Mouse (Mus musculus): Measurements from ENCODE around the gene Pomp.

The Pomp gene

GRCm38 (mm10) chr5:147860449-147861261 lies at the start of gene Pomp:
Gene Pomp (plus strand): TSS chr5:147860461.
- peak; percentile 90 for DNase-seq (ENCODE audit: extremely low spot score)

GRCm38 (mm10) chr5:147812255-147813040 lies 47.8 kb upstream of the Pomp start:
- no peak for DNase-seq (ENCODE audit: extremely low spot score)

GRCm38 (mm10) chr5:147814971-147815370 lies 45.3 kb upstream of the Pomp start:
- DNase-seq (ENCODE audit: extremely low spot score): no peak

GRCm38 (mm10) chr5:147815592-147815991 lies 44.7 kb upstream of the Pomp start:
- DNase-seq (ENCODE audit: extremely low spot score): no peak

- DNase-seq (ENCODE audit: extremely low spot score): no peak
Measured at GRCm38 (mm10) chr5:147816465-147816864, 43.8 kb upstream of the Pomp start.

- no peak for DNase-seq (ENCODE audit: extremely low spot score)
Measured at GRCm38 (mm10) chr5:147817747-147818496, 42.3 kb upstream of the Pomp start.

GRCm38 (mm10) chr5:147818866-147819265 lies 41.4 kb upstream of the Pomp start:
- DNase-seq (ENCODE audit: extremely low spot score): no peak

- no peak for DNase-seq (ENCODE audit: extremely low spot score)
Measured at GRCm38 (mm10) chr5:147819895-147820294, 40.4 kb upstream of the Pomp start.

- no peak for DNase-seq (ENCODE audit: extremely low spot score)
Measured at GRCm38 (mm10) chr5:147824021-147824605, 36.1 kb upstream of the Pomp start.

GRCm38 (mm10) chr5:147825375-147825969 lies 34.8 kb upstream of the Pomp start:
- DNase-seq (ENCODE audit: extremely low spot score): no peak

- DNase-seq (ENCODE audit: extremely low spot score): no peak
Measured at GRCm38 (mm10) chr5:147826091-147826490, 34.2 kb upstream of the Pomp start.

- no peak for DNase-seq (ENCODE audit: extremely low spot score)
Measured at GRCm38 (mm10) chr5:147826546-147826945, 33.7 kb upstream of the Pomp start.

- no peak for DNase-seq (ENCODE audit: extremely low spot score)
Measured at GRCm38 (mm10) chr5:147828846-147829245, 31.4 kb upstream of the Pomp start.

GRCm38 (mm10) chr5:147832842-147833241 lies 27.4 kb upstream of the Pomp start:
- DNase-seq (ENCODE audit: extremely low spot score): no peak

- peak; percentile 51 for DNase-seq (ENCODE audit: extremely low spot score)
Measured at GRCm38 (mm10) chr5:147834841-147835500, 25.3 kb upstream of the Pomp start.

GRCm38 (mm10) chr5:147839418-147839817 lies 20.8 kb upstream of the Pomp start:
- no peak for DNase-seq (ENCODE audit: extremely low spot score)

- no peak for DNase-seq (ENCODE audit: extremely low spot score)
Measured at GRCm38 (mm10) chr5:147843340-147843739, 16.9 kb upstream of the Pomp start.

GRCm38 (mm10) chr5:147845319-147845718 lies 14.9 kb upstream of the Pomp start:
- no peak for DNase-seq (ENCODE audit: extremely low spot score)

- no peak for DNase-seq (ENCODE audit: extremely low spot score)
Measured at GRCm38 (mm10) chr5:147847361-147847760, 12.9 kb upstream of the Pomp start.

GRCm38 (mm10) chr5:147848164-147848863 lies 11.9 kb upstream of the Pomp start:
- peak; percentile 79 for DNase-seq (ENCODE audit: extremely low spot score)

Measured in embryo, embryonic 9.5 days (tissue).